Mouse (Mus musculus): ENCODE measurements around the gene Homez.

DNA sequence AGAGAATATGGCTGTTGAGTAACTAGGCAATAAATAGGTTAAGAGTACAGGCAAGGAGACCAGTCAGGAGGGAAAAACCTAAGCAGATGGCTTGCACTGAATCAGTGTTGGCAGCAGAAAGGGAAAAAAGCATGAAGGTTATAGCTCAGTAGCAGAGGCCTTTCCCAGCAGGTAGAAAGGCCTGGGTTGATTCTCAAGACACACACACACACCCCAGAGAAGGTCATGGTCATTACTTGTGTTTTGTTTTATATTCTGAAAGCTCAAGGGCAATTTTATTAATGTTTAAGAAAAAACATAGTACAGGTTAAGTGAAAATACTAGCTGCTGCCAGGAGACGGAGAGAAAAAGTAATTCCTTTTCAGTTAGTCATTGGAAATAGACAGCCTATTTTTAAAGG, 47.0 kb downstream of the Homez start:
- TF ChIP-seq POLR2A (IDR thresholded peaks at IDR 0.05; ENCODE audit: borderline replicate concordance, low read depth, low read length) (no peak), CTCF (IDR thresholded peaks at IDR 0.05; ENCODE audit: low read depth, low read length) (no peak)

All from bone marrow macrophage, adult 2 months (primary cell).